Mouse (Mus musculus) MEL (cell line): ENCODE results near the gene Rbks. TPM values are rescaled to one million over a fixed set of nuclear protein-coding genes. Genes with fewer than 3 reads are reported as not detected.

ENCODE experiments used
- DNase-seq: peaks from one replicate; pipeline ENCODE4 v3.0.0; 2011; ENCODE audit warnings: low read depth, low spot score
- H3K27ac ChIP-seq: 2 replicates; pipeline ENCODE4 v1.5.1; 2012; ENCODE audit warnings: low read depth, mild to moderate bottlenecking, control low read depth, low read length, moderate library complexity; ENCODE audit not compliant: control insufficient read depth
- H3K27me3 ChIP-seq, 2 experiments: fragments of 150-350 bp in 1 of 2; sonication (generic) in 1 of 2; 2 replicates each; pipeline ENCODE4 v1.6.1; 2012; ENCODE audit warnings: low read length in 2 of 2, mild to moderate bottlenecking in 2 of 2, improper control_type of control experiment in 1 of 2, moderate library complexity in 1 of 2; ENCODE audit not compliant: insufficient read depth in 2 of 2, control insufficient read depth in 1 of 2
- H3K36me3 ChIP-seq, 2 experiments: 2 replicates each; pipeline ENCODE4 v1.6.1; 2012 to 2014; ENCODE audit warnings: low read length in 2 of 2, improper control_type of control experiment in 1 of 2, inconsistent platforms in 1 of 2, mild to moderate bottlenecking in 1 of 2; ENCODE audit not compliant: insufficient read depth in 2 of 2, control insufficient read depth in 1 of 2
- H3K4me1 ChIP-seq, 2 experiments: fragments of 150-350 bp in 1 of 2; sonication (generic) in 1 of 2; 2 replicates each; pipeline ENCODE4 v1.6.1; 2012; ENCODE audit warnings: low read length in 2 of 2, improper control_type of control experiment in 1 of 2, mild to moderate bottlenecking in 1 of 2; ENCODE audit not compliant: insufficient read depth in 2 of 2, control insufficient read depth in 1 of 2
- H3K4me3 ChIP-seq, 2 experiments: fragments of 150-350 bp in 1 of 2; sonication (generic) in 1 of 2; 2 replicates each; pipeline ENCODE4 v1.5.1; 2012; ENCODE audit warnings: low read depth in 2 of 2, low read length in 2 of 2, mild to moderate bottlenecking in 2 of 2, moderate library complexity in 2 of 2, control low read depth in 1 of 2, improper control_type of control experiment in 1 of 2; ENCODE audit not compliant: control insufficient read depth in 1 of 2, insufficient read depth in 1 of 2
- H3K79me2 ChIP-seq: 2 replicates; pipeline ENCODE4 v1.6.1; 2012; ENCODE audit warnings: mild to moderate bottlenecking, low read length, moderate library complexity; ENCODE audit not compliant: control insufficient read depth, poor library complexity, insufficient read depth
- H3K9ac ChIP-seq: 2 replicates; pipeline ENCODE4 v1.6.1; 2012; ENCODE audit warnings: low read depth, mild to moderate bottlenecking, control low read depth, low read length, moderate library complexity; ENCODE audit not compliant: control insufficient read depth, poor library complexity, severe bottlenecking
- H3K9me3 ChIP-seq: fragments of 150-350 bp; sonication (generic); replicated peaks from 2 replicates; pipeline ENCODE4 v1.6.1; 2012; ENCODE audit warnings: mild to moderate bottlenecking, low read length, improper control_type of control experiment, moderate library complexity; ENCODE audit not compliant: insufficient read depth
- BHLHE40 ChIP-seq: IDR thresholded peaks from 2 replicates; pipeline ENCODE4 v1.6.1; 2012; ENCODE audit warnings: low read depth, mild to moderate bottlenecking, inconsistent platforms, low read length, improper control_type of control experiment, borderline replicate concordance
- CHD1 ChIP-seq: IDR thresholded peaks from 2 replicates; pipeline ENCODE4 v1.6.1; 2012; ENCODE audit warnings: low read depth, mild to moderate bottlenecking, inconsistent platforms, low read length, improper control_type of control experiment
- CTCF ChIP-seq, 3 experiments: IDR thresholded peaks in 2 of 3; conservative IDR thresholded peaks in 1 of 3; 2 replicates each; pipeline ENCODE4 v1.5.1; 2011 to 2012; ENCODE audit warnings: low read length in 3 of 3, low read depth in 2 of 3, mild to moderate bottlenecking in 2 of 3, improper control_type of control experiment in 1 of 3, inconsistent platforms in 1 of 3, mixed read lengths in 1 of 3, moderate library complexity in 1 of 3; ENCODE audit not compliant: control insufficient read depth in 1 of 3, insufficient read depth in 1 of 3, poor library complexity in 1 of 3, severe bottlenecking in 1 of 3
- E2F4 ChIP-seq: IDR thresholded peaks from 2 replicates; pipeline ENCODE4 v1.6.1; 2011; ENCODE audit warnings: low read depth, low read length, improper control_type of control experiment, borderline replicate concordance
- EP300 ChIP-seq, 2 experiments: IDR thresholded peaks; 2 replicates each; pipeline ENCODE4 v1.6.1; 2011; ENCODE audit warnings: improper control_type of control experiment in 2 of 2, low read length in 2 of 2, low read depth in 1 of 2, mild to moderate bottlenecking in 1 of 2
- GABPA ChIP-seq: IDR thresholded peaks from 2 replicates; pipeline ENCODE4 v1.6.1; 2012; ENCODE audit warnings: low read depth, mild to moderate bottlenecking, inconsistent platforms, low read length, improper control_type of control experiment, moderate library complexity
- GATA1 ChIP-seq: IDR thresholded peaks from 2 replicates; pipeline ENCODE4 v1.6.1; 2011; ENCODE audit warnings: low read depth, low read length, improper control_type of control experiment
- HCFC1 ChIP-seq: IDR thresholded peaks from 2 replicates; pipeline ENCODE4 v1.6.1; 2012; ENCODE audit warnings: low read depth, mild to moderate bottlenecking, inconsistent platforms, low read length, improper control_type of control experiment, moderate library complexity
- KAT2A ChIP-seq: conservative IDR thresholded peaks from 2 replicates; pipeline ENCODE4 v1.6.1; 2012; ENCODE audit warnings: low read depth, low read length, improper control_type of control experiment, inconsistent platforms
- MXI1 ChIP-seq: IDR thresholded peaks from 2 replicates; pipeline ENCODE4 v1.6.1; 2011; ENCODE audit warnings: mild to moderate bottlenecking, low read depth, low read length, improper control_type of control experiment
- MYB ChIP-seq: IDR thresholded peaks from 2 replicates; pipeline ENCODE4 v1.6.1; 2011; ENCODE audit warnings: mild to moderate bottlenecking, low read depth, low read length, improper control_type of control experiment
- MYC ChIP-seq: IDR thresholded peaks from 2 replicates; pipeline ENCODE4 v1.6.1; 2011; ENCODE audit warnings: low read depth, mild to moderate bottlenecking, low read length, improper control_type of control experiment, moderate library complexity
- POLR2AphosphoS2 ChIP-seq: IDR thresholded peaks from 2 replicates; pipeline ENCODE4 v1.6.1; 2011; ENCODE audit warnings: low read length, improper control_type of control experiment
- RAD21 ChIP-seq: IDR thresholded peaks from 2 replicates; pipeline ENCODE4 v1.6.1; 2011; ENCODE audit warnings: mild to moderate bottlenecking, low read depth, low read length, improper control_type of control experiment
- RCOR1 ChIP-seq: IDR thresholded peaks from 2 replicates; pipeline ENCODE4 v1.6.1; 2012; ENCODE audit warnings: low read depth, mild to moderate bottlenecking, inconsistent platforms, low read length, improper control_type of control experiment
- SIN3A ChIP-seq: IDR thresholded peaks from 2 replicates; pipeline ENCODE4 v1.6.1; 2012; ENCODE audit warnings: low read length, improper control_type of control experiment, inconsistent platforms
- TAL1 ChIP-seq: IDR thresholded peaks from 2 replicates; pipeline ENCODE4 v1.6.1; 2012; ENCODE audit warnings: mild to moderate bottlenecking, inconsistent platforms, low read length, moderate library complexity, mixed read lengths
- TBP ChIP-seq: IDR thresholded peaks from 2 replicates; pipeline ENCODE4 v1.8.0; 2011; ENCODE audit warnings: low read depth, low read length, improper control_type of control experiment
- TCF12 ChIP-seq: IDR thresholded peaks from 2 replicates; pipeline ENCODE4 v1.6.1; 2014; ENCODE audit warnings: low read depth, mild to moderate bottlenecking, inconsistent platforms, low read length, improper control_type of control experiment, moderate library complexity
- ZKSCAN1 ChIP-seq: IDR thresholded peaks from 2 replicates; pipeline ENCODE4 v1.6.1; 2012; ENCODE audit warnings: low read depth, mild to moderate bottlenecking, inconsistent platforms, low read length, improper control_type of control experiment, moderate library complexity
- polyA plus RNA-seq, 2 experiments: library from polyadenylated mRNA; stranded (reverse) in 1 of 2; unstranded in 1 of 2; fragments of >175 nt in 1 of 2; fragments of >200 nt in 1 of 2; gene quantifications; 2 replicates each; pipeline versions ENCODE4 v1.2.1 to v1.2.4; 2012; ENCODE audit warnings: low replicate concordance in 2 of 2, low read depth in 1 of 2; ENCODE audit not compliant: insufficient read length in 2 of 2, insufficient read depth in 1 of 2, missing spikeins in 1 of 2
- total RNA-seq: library from RNA; depleted of rRNA; stranded (reverse); fragments of 300-350 nt; gene quantifications from 2 replicates; pipeline ENCODE4 v1.2.3, GENCODE M21; 2012

Rbks gene
- total and polyA plus RNA-seq, 3 experiments: 34.3 to 47.4 TPM; not detected in 1

GRCm38 (mm10) chr5:31602377-31602776 is 95.0 kb downstream of the Rbks start (continued):
- TF ChIP-seq GABPA: no peak
- TF ChIP-seq E2F4: no peak

GRCm38 (mm10) chr5:31601162-31601722 is 96.2 kb downstream of the Rbks start:
- Histone ChIP-seq H3K36me3 (peaks cover 5 to 57% of the 10 kb centered on the region in 2 experiments; a peak in 3 of 4 replicates), H3K27ac (peak overlapping the region; percentile 98), H3K9me3 (no peaks in the 10 kb centered on the region), H3K79me2 (peaks cover 22% of the 10 kb centered on the region), H3K27me3 (no peaks in the 10 kb centered on the region), H3K4me1 (peaks cover 22 to 51% of the 10 kb centered on the region in 2 experiments), H3K4me3 (no peak overlapping the region), H3K9ac (peak overlapping the region; percentile 27)
- peak; percentile 81 for DNase-seq
- TF ChIP-seq MYB: peak; percentile 77
- TF ChIP-seq HCFC1: no peak
- peak; percentile 56 for TF ChIP-seq SIN3A
- no peak for TF ChIP-seq BHLHE40
- no peak for TF ChIP-seq TBP
- no peak for TF ChIP-seq ZKSCAN1
- no peak for TF ChIP-seq GABPA
- TF ChIP-seq CHD1: no peak
- peak; percentile 36; the same call in 1 of the 2 replicates for TF ChIP-seq MYC
- TF ChIP-seq RCOR1: peak; percentile 49; the same call in 1 of the 2 replicates
- TF ChIP-seq E2F4: no peak
- peak; percentile 57 to 86; a peak in 3 of 4 replicates for TF ChIP-seq EP300 (IDR thresholded peaks at IDR 0.05; ENCODE audit: low read depth in 1 of 2, low read length in 2 of 2)
- TF ChIP-seq TAL1: peak; percentile 79
- TF ChIP-seq KAT2A: no peak
- peak; percentile 40; the same call in 1 of the 2 replicates for TF ChIP-seq MXI1
- 0 out of 2 replicates have a peak, but pooled peaks have one; percentile 16 for TF ChIP-seq POLR2AphosphoS2
- peak; percentile 72 for TF ChIP-seq GATA1
- no peak for TF ChIP-seq RAD21
- TF ChIP-seq CTCF (IDR thresholded peaks at IDR 0.05 in 2 of 3, conservative IDR thresholded peaks at IDR 0.05 in 1 of 3; ENCODE audit: control insufficient read depth in 1 of 3, insufficient read depth in 1 of 3, low read depth in 2 of 3, low read length in 3 of 3, poor library complexity in 1 of 3, severe bottlenecking in 1 of 3): no peak
- TF ChIP-seq TCF12: peak; percentile 69
